Mouse (Mus musculus) 3134 (cell line): ENCODE data around the gene Ddc.
A peak's percentile ranks its signal among the peaks of the same experiment; 100 is the strongest.

Experiments
- DNase-seq: peaks from one replicate; pipeline ENCODE4 v3.0.0-alpha.2; 2011; ENCODE audit warnings: low spot score; ENCODE audit not compliant: insufficient read length; ENCODE audit errors: extremely low read depth

The Ddc gene

GRCm38 (mm10) chr11:11850476-11851267 is 47.3 kb downstream of the Ddc start:
- DNase-seq: no peak

- no peak for DNase-seq
Measured at GRCm38 (mm10) chr11:11849513-11850311, 48.2 kb downstream of the Ddc start.

- no peak for DNase-seq
Measured at GRCm38 (mm10) chr11:11848467-11848866, 49.5 kb downstream of the Ddc start.

GRCm38 (mm10) chr11:11845044-11845443 is 52.9 kb downstream of the Ddc start:
- DNase-seq: no peak

GRCm38 (mm10) chr11:11844367-11844971 is 53.5 kb downstream of the Ddc start:
- peak; percentile 52 for DNase-seq

- DNase-seq: no peak
Measured at GRCm38 (mm10) chr11:11841590-11841989, 56.4 kb downstream of the Ddc start.

- peak; percentile 28 for DNase-seq
Measured at GRCm38 (mm10) chr11:11840746-11841145, 57.2 kb downstream of the Ddc start.

GRCm38 (mm10) chr11:11839874-11840273 is 58.1 kb downstream of the Ddc start:
- DNase-seq: no peak

- no peak for DNase-seq
Measured at GRCm38 (mm10) chr11:11837384-11837783, 60.6 kb downstream of the Ddc start.

GRCm38 (mm10) chr11:11836713-11837370 is 61.1 kb downstream of the Ddc start:
- DNase-seq: no peak

- no peak for DNase-seq
Measured at GRCm38 (mm10) chr11:11836262-11836661, 61.7 kb downstream of the Ddc start.

- no peak for DNase-seq
Measured at GRCm38 (mm10) chr11:11835791-11836190, 62.2 kb downstream of the Ddc start.

- no peak for DNase-seq
Measured at GRCm38 (mm10) chr11:11835361-11835760, 62.6 kb downstream of the Ddc start.

GRCm38 (mm10) chr11:11833100-11833499 is 64.8 kb downstream of the Ddc start:
- no peak for DNase-seq

- DNase-seq: no peak
Measured at GRCm38 (mm10) chr11:11832755-11833084, 65.2 kb downstream of the Ddc start.

- DNase-seq: no peak
Measured at GRCm38 (mm10) chr11:11831940-11832754, 65.8 kb downstream of the Ddc start.

- no peak for DNase-seq
Measured at GRCm38 (mm10) chr11:11831526-11831925, 66.4 kb downstream of the Ddc start.

- no peak for DNase-seq
Measured at GRCm38 (mm10) chr11:11830884-11831495, 67.0 kb downstream of the Ddc start.

GRCm38 (mm10) chr11:11829161-11830000 is 68.6 kb downstream of the Ddc start:
- no peak for DNase-seq
